Mouse (Mus musculus) urinary bladder, postnatal 36 days (tissue): ENCODE data around the gene Olfr463.
"Not testable (repeated sequence)": the region's sequence is repeated elsewhere in the genome, so short reads cannot be mapped to it uniquely, and the experiment has no call there.

Source experiments
- DNase-seq, 2 experiments: peaks; one replicate each; pipeline ENCODE4 v3.0.0; 2022; ENCODE audit warnings: low spot score in 2 of 2, mixed read lengths in 1 of 2

Gene Olfr463

GRCm38 (mm10) chr11:87897287-87897686 is at the start of gene Olfr463:
Olfr463 (minus strand) TSS chr11:87897387.
- no peak for DNase-seq

- DNase-seq: no peak
These were observed 38.3 kb upstream of the Olfr463 start for GRCm38 (mm10) chr11:87935467-87935866.

DNA sequence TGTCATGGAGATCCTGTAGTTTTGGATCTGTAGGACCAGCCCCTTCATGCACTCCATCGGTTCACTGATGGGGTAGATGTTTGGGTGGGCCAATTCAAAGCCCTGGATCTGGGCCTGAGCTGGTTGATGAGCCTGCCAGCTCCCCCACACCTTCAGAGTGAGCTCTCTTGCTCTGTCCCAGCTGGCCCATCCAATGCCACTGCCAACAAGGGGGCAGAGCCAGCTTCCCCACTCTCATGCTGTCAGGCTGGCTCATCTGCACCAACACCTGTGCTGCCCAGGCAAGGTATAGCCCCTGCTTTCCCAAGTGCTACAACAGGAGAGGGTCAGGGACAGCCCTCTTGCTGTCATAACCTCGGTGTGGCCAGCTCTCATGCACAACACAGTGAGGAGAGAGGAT is 36.5 kb upstream of the Olfr463 start:
- no peak for DNase-seq

- DNase-seq: no peak
These were observed 33.2 kb upstream of the Olfr463 start for GRCm38 (mm10) chr11:87930348-87930747.

GRCm38 (mm10) chr11:87920966-87921365 is 23.8 kb upstream of the Olfr463 start, which contains the start of gene Olfr464:
Olfr464 (minus strand) TSS chr11:87920967.
- DNase-seq: no peak

GRCm38 (mm10) chr11:87920301-87920700 is 23.1 kb upstream of the Olfr463 start:
- DNase-seq: no peak

GRCm38 (mm10) chr11:87916005-87916404 is 18.8 kb upstream of the Olfr463 start:
- DNase-seq: no peak

GRCm38 (mm10) chr11:87904331-87904730 is 7.1 kb upstream of the Olfr463 start:
- DNase-seq: no peak

DNA sequence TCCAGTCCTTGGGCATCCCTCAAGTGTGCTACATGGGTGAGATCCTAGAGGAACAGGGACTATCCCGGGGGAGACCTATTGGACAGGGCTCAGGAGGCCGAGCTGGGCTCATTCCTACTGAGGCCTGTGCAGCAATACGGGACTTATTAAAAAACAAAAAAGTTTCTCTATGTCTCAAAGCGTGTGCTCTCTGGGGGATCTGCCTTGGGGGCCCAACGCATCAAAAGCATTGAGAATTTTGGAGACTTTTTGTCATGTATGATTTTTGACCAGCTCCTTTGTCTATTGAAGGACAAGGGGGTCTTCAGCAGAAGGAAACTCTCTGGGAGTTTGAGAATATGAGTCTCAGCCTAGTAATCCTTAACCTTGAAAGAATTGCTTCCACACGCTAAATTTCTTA is 5.0 kb downstream of the Olfr463 start, which contains the start of gene Olfr462:
Gene Olfr462 (minus strand): TSS at position 101 of the 400 bp plus-strand sequence.
- no peak for DNase-seq

DNA sequence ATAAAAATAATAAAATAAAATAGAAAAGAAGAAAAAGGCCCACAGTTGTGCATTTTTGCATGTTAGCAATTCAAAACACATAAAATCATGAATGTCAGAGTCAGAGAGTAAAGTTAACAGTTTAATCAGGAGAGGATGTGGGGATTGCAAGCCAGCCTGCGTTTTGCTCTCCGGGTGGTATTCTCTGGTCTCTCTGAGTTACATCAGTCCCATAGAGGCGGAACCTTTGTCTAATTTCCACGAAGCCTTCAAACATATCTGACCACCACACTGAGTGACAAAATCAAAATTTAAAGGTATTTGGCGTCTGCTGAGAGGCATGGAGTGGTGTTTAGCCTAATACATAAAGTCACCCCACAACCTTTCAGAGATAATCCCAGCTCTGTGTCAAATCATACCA is 12.3 kb downstream of the Olfr463 start:
- no peak for DNase-seq

DNA sequence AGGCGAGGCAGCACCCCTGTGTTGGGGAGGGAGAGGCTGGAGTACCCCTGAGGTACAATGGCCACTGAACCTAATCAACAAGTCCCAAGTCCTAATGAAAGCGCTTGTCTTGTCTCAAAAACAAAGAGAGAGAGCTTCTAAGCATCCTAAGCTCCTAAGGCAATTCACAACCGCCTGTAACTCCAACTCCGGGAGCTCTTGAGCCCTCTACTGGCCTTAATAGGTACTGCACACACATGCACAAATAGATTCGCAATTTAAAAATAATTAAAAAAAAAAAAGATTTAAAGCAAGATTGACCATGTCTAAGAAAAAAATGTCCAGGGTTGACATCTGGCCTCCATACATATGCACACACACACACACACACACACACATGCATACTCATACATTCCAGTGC is 13.7 kb downstream of the Olfr463 start:
- DNase-seq: no peak

DNA sequence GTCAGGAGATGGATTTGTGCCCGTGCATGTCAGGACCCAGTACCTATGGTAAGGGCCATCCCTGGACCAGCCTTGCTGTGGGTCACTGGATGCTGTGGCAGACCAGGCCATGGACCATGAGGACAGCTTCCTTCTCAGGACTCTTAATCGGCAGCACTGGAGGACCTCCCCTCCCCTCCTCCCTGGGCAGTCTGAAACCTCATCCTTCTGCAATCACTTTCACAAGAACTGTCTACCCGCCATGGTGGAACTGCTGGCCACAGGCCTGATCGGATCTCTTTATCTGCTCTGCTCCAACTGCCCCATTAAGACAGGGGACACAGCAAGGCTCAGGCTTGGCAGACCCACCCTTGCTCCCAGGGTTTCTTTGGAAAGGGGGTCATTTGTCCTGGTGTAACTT is 15.5 kb downstream of the Olfr463 start:
- no peak for DNase-seq

DNA sequence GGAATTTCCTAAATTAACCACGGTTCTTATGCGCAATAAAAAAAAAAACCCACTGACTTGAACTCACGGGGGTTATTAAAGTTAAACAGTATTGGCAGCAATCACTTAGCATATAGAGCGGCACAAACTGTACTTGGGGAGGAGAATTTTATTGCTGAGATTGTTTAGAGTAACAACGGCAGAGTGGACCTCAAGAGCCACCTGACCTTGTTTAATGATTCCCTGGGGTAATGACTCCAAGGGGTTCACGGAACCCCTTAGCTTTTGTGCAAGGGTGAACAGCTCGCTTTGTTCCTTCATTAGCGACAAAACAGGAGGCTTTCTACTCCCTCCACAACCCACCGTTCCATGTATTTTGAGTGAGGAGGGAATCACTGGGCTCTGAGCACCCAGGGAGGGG is 17.4 kb downstream of the Olfr463 start:
- DNase-seq: no peak

GRCm38 (mm10) chr11:87875436-87875835 is 21.8 kb downstream of the Olfr463 start, which contains the start of gene Epx:
Epx (minus strand) TSS chr11:87875536.
- no peak for DNase-seq

GRCm38 (mm10) chr11:87871766-87872165 is 25.4 kb downstream of the Olfr463 start:
- DNase-seq: no peak

- no peak for DNase-seq
These were observed 27.1 kb downstream of the Olfr463 start for GRCm38 (mm10) chr11:87870096-87870495.

DNA sequence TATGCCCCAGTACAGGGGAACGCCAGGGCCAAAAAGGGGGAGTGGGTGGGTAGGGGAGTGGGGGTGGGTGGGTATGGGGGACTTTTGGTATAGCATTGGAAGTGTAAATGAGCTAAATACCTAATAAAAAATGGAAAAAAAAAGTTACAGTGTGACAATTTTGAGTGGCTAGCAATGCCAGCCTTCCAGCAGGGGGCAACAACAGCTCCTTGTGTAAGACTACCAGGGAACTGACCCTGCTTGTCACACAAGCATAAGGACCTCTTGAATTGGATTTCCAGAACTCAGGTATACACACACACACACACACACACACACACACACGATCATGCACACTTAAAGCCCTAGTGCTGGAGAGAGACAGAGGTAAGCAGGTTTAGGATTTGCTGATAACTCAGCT is 30.3 kb downstream of the Olfr463 start:
- not testable (repeated sequence) for DNase-seq

DNA sequence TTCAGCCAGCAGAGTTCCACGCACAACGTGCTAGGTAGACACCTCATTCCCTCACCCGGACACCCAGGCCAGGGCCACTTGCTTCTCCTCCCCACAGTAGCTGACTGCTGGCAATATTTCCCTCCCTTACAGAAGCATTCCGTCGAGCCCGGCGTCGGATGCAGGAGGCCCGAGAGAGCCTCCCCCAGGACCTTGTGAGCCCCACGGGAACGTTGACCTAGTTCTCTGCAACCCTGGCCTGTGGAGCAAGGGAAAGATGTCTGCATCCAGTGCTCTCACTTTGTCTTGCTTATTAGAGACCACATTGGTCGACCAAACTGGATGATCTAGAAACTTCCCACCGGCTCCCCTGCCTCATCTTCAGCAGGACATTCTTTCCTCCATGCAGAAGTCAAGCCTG is 34.4 kb downstream of the Olfr463 start:
- no peak for DNase-seq

DNA sequence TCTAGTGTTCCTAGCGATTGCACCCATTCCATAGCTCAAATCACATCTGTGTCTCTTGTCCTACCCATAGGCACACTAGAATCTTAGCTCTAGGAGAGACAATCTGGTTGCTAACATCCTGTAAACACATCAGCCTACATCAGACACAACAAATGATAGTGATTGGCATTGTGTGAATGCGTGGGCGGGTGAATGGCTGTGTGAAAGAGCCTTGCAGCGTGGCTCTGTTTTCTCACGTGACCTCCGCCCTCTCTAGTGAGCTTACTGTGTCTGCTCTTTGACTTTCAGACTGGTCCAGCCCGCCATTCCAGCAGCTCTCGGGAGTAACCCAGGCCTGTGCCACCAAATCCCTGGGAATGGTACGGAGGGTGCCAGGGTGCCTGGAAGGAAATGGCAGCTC is 36.8 kb downstream of the Olfr463 start:
- no peak for DNase-seq

- DNase-seq: no peak
These were observed 37.9 kb downstream of the Olfr463 start for GRCm38 (mm10) chr11:87859273-87859672.

DNA sequence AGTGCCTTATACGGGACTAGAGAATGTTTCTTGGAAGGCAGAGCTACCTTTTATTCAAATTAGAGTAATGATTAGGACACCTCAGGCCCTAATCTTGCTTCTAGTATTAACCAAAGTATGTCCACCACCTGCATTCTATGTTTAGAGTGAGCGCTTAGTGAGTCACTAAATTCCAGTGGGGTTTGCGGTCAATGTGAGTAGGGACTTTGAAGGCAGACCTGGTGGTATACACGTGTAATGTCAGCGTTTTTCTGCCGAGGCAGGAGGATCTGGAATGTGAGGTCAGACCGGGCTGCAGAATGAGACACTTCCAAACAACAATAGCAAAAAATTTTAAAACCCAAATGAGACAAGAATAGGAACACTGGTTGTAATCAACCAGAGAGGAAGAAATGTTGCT is 42.6 kb downstream of the Olfr463 start:
- DNase-seq: no peak

GRCm38 (mm10) chr11:87853597-87853954 is 43.6 kb downstream of the Olfr463 start:
- DNase-seq: peak in 1 of 2 experiments; percentile 1

DNA sequence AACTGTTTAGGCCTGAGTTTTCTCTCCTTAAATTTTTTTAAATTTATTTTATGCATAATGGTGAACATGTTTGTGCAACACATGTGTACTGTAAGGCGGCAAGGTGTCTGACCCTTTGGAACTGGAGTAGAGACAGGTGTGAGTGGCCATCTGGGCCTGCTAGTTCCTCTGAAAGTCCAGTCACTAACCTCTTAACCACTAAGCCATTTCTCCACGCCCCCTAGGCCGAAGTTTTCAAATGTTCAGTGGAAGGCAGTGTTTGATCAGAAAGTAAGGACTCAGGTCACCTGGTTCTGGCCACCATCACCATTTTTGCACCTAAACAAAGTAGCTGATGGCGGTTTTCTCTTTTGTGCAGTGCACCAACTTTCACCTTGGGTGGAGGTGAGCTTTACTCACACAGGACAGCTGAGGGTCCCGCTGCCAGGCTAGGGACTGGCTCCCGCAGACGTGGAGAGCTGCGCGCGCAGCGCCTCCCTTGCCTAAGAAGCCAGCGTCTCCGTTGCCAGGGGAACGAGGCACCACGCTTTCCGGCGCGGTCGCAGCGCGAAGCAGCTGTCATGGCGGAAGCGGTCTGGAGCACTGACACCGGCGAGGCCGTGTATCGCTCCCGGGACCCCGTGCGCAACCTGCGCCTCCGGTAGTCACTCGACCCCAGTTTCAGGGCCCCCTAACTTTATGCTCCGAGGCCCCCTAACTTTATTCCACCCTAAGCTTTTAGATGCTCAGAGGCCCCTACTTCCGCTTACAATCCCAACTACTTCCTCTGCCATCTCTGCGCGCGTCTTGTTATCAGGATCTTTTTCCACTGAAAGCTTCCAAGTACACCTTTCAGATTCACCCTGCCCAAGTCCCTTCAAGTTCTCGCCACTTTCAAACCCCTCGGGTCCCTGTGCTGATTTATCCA is 44.2 kb downstream of the Olfr463 start, which contains the start of gene Mks1:
Gene Mks1 (plus strand): TSS at position 526 of the 907 bp plus-strand sequence.
- DNase-seq: peak; percentile 82 to 89
